Mouse (Mus musculus) activated CD4-positive, CD25-positive, alpha-beta regulatory T cell, adult 4 months (primary cell): Measurements from ENCODE around the gene Zfp462. TPM values are rescaled to one million over a fixed set of nuclear protein-coding genes. Genes with fewer than 3 reads are reported as not detected.
"Not testable (repeated sequence)": the region's sequence is repeated elsewhere in the genome, so short reads cannot be mapped to it uniquely, and the experiment has no call there.

ENCODE experiments used
- ATAC-seq: one replicate; pipeline ENCODE4 v1.8.0; 2017
- polyA plus RNA-seq, 2 experiments: library from polyadenylated mRNA; unstranded; fragments of 100-300 nt; shearing (Covaris generic); gene quantifications; one replicate each; pipeline ENCODE4 v1.2.1; 2017

Zfp462 gene
- polyA plus RNA-seq, result under 1 TPM in 1 of 2 experiments, not detected in 1; 0.03 TPM

- ATAC-seq, result no peak
Observed at GRCm38 (mm10) chr4:54944921-54945430, at the start of gene Zfp462. TSS of gene Zfp462 (plus strand) at chr4:54945048.

GRCm38 (mm10) chr4:54896017-54896416 lies 48.8 kb upstream of the Zfp462 start:
- ATAC-seq, result no peak

GRCm38 (mm10) chr4:54904641-54905040 lies 40.2 kb upstream of the Zfp462 start:
- ATAC-seq, result no peak

- no peak for ATAC-seq
Observed at GRCm38 (mm10) chr4:54905399-54905953, 39.4 kb upstream of the Zfp462 start.

GRCm38 (mm10) chr4:54910300-54910699 lies 34.5 kb upstream of the Zfp462 start:
- ATAC-seq, result no peak

GRCm38 (mm10) chr4:54918276-54918675 lies 26.6 kb upstream of the Zfp462 start:
- no peak for ATAC-seq

- ATAC-seq, result no peak
Observed at GRCm38 (mm10) chr4:54923386-54923785, 21.5 kb upstream of the Zfp462 start.

GRCm38 (mm10) chr4:54924306-54924705 lies 20.5 kb upstream of the Zfp462 start:
- ATAC-seq, result no peak

- not testable (repeated sequence) for ATAC-seq
Observed at GRCm38 (mm10) chr4:54926456-54926855, 18.4 kb upstream of the Zfp462 start.

GRCm38 (mm10) chr4:54927321-54928062 lies 17.4 kb upstream of the Zfp462 start:
- not testable (repeated sequence) for ATAC-seq

GRCm38 (mm10) chr4:54929686-54930085 lies 15.2 kb upstream of the Zfp462 start:
- no peak for ATAC-seq

GRCm38 (mm10) chr4:54932668-54933067 lies 12.2 kb upstream of the Zfp462 start:
- no peak for ATAC-seq

GRCm38 (mm10) chr4:54937161-54937560 lies 7.7 kb upstream of the Zfp462 start:
- no peak for ATAC-seq

- ATAC-seq, result no peak
Observed at GRCm38 (mm10) chr4:54945603-54946445, 976 bp downstream of the Zfp462 start.

GRCm38 (mm10) chr4:54946662-54947055 lies 1.8 kb downstream of the Zfp462 start:
- ATAC-seq, result no peak

- no peak for ATAC-seq
Observed at GRCm38 (mm10) chr4:54947056-54947990, 2.5 kb downstream of the Zfp462 start.

GRCm38 (mm10) chr4:54947991-54948615 lies 3.3 kb downstream of the Zfp462 start:
- no peak for ATAC-seq

GRCm38 (mm10) chr4:54948616-54949560 lies 4.0 kb downstream of the Zfp462 start:
- no peak for ATAC-seq

GRCm38 (mm10) chr4:54949561-54949940 lies 4.7 kb downstream of the Zfp462 start:
- no peak for ATAC-seq

GRCm38 (mm10) chr4:54950136-54950535 lies 5.3 kb downstream of the Zfp462 start:
- no peak for ATAC-seq
